Mouse (Mus musculus): ENCODE measurements around the gene Tmem86a. TPM values are rescaled to one million over a fixed set of nuclear protein-coding genes. Genes with fewer than 3 reads are reported as not detected.
A peak's percentile ranks its signal among the peaks of the same experiment; 100 is the strongest.
"Not testable (repeated sequence)": the region's sequence is repeated elsewhere in the genome, so short reads cannot be mapped to it uniquely, and the experiment has no call there.

Gene Tmem86a
- polyA plus RNA-seq, 1 experiment from 2014 or later: 11.3 TPM

DNA sequence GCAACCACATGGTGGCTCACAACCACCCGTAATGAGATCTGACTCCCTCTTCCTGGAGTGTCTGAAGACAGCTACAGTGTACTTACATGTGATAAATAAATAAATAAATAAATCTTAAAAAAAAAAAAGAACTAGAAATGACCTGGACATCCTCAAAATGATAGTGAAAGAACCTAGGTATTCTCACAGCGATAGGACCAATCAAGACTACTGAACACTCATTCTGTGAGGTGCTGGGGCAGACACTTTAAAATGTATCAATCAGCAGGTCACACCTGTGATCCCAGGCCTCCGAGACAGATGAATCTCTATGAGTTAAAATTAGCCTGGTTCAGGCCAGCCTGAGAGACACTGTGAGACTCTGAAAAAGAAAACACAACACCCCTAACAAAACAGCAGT, 33.8 kb upstream of the Tmem86a start:
- WGBS: 83% methylated on average over 3 of the region's 3 CpGs
- no peaks in the 10 kb centered on the region for H3K36me3 ChIP-seq (replicated peaks)
- H3K27ac ChIP-seq (replicated peaks): no peak overlapping the region
- no peak for DNase-seq (ENCODE audit: low spot score)
- 0 out of 2 replicates have a peak, but pooled peaks cover 7% of the 10 kb centered on the region for H3K27me3 ChIP-seq (replicated peaks; ENCODE audit: low read depth, poor library complexity, severe bottlenecking)
- H3K4me3 ChIP-seq: no peak overlapping the region
- H3K9me3 ChIP-seq: no peaks in the 10 kb centered on the region
- H3K4me1 ChIP-seq: peaks cover 13% of the 10 kb centered on the region; the same call in 1 of the 2 replicates

DNA sequence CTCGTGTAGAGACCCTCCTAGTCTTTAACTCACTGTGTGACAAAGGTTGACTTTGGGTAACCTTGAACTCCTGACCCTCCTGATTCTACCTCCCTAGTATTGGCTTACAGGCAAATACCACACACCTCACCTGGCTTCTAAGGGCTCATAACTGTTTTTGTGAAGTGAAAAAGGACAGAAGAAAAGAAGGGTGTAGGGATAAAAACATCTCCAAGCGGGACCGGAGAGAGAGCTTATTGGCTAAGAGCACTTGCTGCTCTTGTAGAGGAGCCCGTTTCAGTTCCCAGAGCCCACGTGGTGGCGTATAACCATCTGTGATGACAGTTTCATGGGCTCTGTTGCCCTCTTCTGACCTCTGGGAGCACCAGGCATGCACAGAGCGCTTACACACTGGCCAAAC, 33.3 kb upstream of the Tmem86a start:
- H3K4me1 ChIP-seq: peaks cover 13% of the 10 kb centered on the region; the same call in 1 of the 2 replicates
- H3K36me3 ChIP-seq (replicated peaks): no peaks in the 10 kb centered on the region
- no peak overlapping the region for H3K27ac ChIP-seq (replicated peaks)
- no peak overlapping the region for H3K4me3 ChIP-seq
- WGBS: 77% methylated on average over 7 of the region's 7 CpGs
- no peaks in the 10 kb centered on the region for H3K9me3 ChIP-seq
- no peak for DNase-seq (ENCODE audit: low spot score)
- H3K27me3 ChIP-seq (replicated peaks; ENCODE audit: low read depth, poor library complexity, severe bottlenecking): 0 out of 2 replicates have a peak, but pooled peaks cover 7% of the 10 kb centered on the region

DNA sequence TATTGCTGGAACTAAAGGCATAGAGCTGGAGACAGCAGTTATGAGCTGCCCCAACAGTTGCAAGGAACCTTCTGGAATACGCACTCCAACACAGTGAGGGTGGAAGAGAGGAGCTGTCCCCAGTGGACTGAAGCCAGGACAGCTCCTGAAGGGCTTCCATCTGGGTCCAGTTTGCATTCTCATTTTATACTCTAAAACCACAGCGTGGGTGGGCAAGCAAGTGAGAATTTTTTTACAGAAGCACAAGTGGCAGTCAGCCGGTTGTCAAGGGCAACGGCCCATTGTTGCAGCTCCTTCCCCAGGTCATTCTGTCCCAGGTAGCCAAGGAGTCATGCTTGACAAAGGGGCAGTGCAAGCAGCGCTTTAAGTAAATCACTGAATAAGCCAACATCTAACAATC, 30.8 kb upstream of the Tmem86a start:
- H3K9me3 ChIP-seq: no peaks in the 10 kb centered on the region
- no peak for DNase-seq (ENCODE audit: low spot score)
- H3K4me3 ChIP-seq: no peak overlapping the region
- H3K27me3 ChIP-seq (replicated peaks; ENCODE audit: low read depth, poor library complexity, severe bottlenecking): peaks cover 14% of the 10 kb centered on the region; the same call in 1 of the 2 replicates
- 68% methylated on average over 5 of the region's 5 CpGs for WGBS
- peaks cover 13% of the 10 kb centered on the region; the same call in 1 of the 2 replicates for H3K4me1 ChIP-seq
- H3K36me3 ChIP-seq (replicated peaks): no peaks in the 10 kb centered on the region
- H3K27ac ChIP-seq (replicated peaks): no peak overlapping the region

DNA sequence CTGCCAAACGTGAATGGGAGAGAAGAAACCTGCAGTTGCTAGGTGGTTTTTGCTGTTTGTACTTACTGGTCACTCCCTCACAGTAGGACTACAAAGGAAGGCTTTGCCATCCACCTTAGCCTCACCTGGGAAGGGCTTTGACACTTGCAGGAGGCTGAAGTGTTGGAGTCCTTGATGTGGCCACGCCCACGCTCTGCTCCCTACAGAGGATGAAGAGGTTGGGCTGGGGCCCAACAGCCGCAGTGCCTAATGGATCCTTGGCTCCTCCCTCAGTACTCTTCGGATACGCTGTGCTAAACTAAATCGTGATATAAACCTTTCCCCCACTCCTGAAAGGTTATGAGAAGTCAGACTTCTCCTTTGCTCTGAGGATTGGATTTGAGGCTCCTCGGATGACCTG, 29.4 kb upstream of the Tmem86a start:
- H3K27ac ChIP-seq (replicated peaks): no peak overlapping the region
- DNase-seq (ENCODE audit: low spot score): no peak
- H3K4me1 ChIP-seq: peaks cover 3% of the 10 kb centered on the region; the same call in 1 of the 2 replicates
- peaks cover 14% of the 10 kb centered on the region; the same call in 1 of the 2 replicates for H3K27me3 ChIP-seq (replicated peaks; ENCODE audit: low read depth, poor library complexity, severe bottlenecking)
- no peaks in the 10 kb centered on the region for H3K9me3 ChIP-seq
- 12% methylated on average over 8 of the region's 8 CpGs for WGBS
- no peaks in the 10 kb centered on the region for H3K36me3 ChIP-seq (replicated peaks)
- no peak overlapping the region for H3K4me3 ChIP-seq

DNA sequence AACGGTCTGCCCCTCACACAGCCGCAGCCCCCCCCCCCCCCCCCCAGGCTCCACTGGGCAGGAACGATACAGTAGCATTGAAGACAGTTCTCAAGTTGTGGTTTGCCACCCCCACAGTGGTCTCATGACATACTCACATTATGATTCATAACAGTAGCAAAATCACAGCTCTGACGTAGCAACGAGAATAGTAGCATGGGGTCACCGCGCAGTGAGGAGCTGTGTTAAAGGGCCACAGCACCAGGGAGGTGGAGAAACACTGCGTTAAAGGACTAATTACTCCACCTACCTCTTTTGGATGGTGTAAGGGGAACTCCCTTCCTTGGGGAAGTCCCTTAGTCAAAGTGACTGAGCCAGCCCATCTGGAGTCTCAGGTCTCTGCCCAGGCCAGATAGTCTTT, 27.9 kb upstream of the Tmem86a start:
- WGBS: 78% methylated on average over 8 of the region's 8 CpGs
- H3K9me3 ChIP-seq: no peaks in the 10 kb centered on the region
- H3K36me3 ChIP-seq (replicated peaks): no peaks in the 10 kb centered on the region
- H3K27ac ChIP-seq (replicated peaks): no peak overlapping the region
- peaks cover 3% of the 10 kb centered on the region; the same call in 1 of the 2 replicates for H3K4me1 ChIP-seq
- peaks cover 14% of the 10 kb centered on the region; the same call in 1 of the 2 replicates for H3K27me3 ChIP-seq (replicated peaks; ENCODE audit: low read depth, poor library complexity, severe bottlenecking)
- H3K4me3 ChIP-seq: no peak overlapping the region
- no peak for DNase-seq (ENCODE audit: low spot score)

DNA sequence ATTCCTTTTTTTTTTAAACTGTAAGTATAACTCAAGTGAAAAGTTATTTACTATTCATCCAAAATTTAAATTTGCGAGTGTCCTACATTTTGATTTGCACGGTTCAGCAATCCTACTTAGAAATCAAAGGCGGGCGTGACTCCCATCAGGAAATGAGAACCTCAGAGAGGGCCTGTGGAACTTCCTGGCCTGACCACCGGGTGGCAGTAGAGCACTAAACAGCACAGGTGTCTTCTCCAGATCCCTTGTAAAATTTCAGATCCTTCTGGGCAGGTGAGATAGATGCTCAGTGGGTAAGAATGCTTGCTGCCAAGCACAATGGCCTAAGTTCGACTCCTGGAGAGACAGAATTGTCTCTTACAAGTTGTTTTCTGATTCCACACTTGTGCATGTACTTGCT, 26.9 kb upstream of the Tmem86a start:
- peak; percentile 85 for DNase-seq (ENCODE audit: low spot score)
- H3K27me3 ChIP-seq (replicated peaks; ENCODE audit: low read depth, poor library complexity, severe bottlenecking): peaks cover 14% of the 10 kb centered on the region; the same call in 1 of the 2 replicates
- H3K9me3 ChIP-seq: no peaks in the 10 kb centered on the region
- peaks cover 3% of the 10 kb centered on the region; the same call in 1 of the 2 replicates for H3K4me1 ChIP-seq
- H3K4me3 ChIP-seq: no peak overlapping the region
- H3K27ac ChIP-seq (replicated peaks): no peak overlapping the region
- whole genome bisulfite sequencing: 16% methylated on average over 6 of the region's 6 CpGs
- no peaks in the 10 kb centered on the region for H3K36me3 ChIP-seq (replicated peaks)

DNA sequence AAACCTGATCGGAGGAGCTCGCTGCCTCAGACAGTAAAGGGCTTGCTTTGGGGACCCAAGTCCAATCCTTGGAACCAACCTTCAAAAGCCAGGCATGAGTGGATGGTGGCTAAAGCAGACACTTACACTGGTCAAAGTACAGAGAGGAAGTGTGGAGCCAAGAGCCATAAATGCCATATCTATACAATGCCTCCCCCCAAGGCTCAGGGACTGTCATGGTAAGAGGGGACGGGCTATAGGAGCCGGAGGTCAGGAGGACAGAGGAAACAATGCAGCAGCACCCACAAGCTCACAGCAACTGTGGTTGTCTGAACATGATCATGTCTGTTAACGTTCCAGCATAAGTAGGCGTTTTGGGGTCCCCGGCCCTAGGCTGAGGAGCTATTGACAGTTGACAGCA, 25.9 kb upstream of the Tmem86a start:
- H3K36me3 ChIP-seq (replicated peaks): no peaks in the 10 kb centered on the region
- DNase-seq (ENCODE audit: low spot score): no peak
- H3K27me3 ChIP-seq (replicated peaks; ENCODE audit: low read depth, poor library complexity, severe bottlenecking): peaks cover 14% of the 10 kb centered on the region; the same call in 1 of the 2 replicates
- H3K4me1 ChIP-seq: peaks cover 3% of the 10 kb centered on the region; the same call in 1 of the 2 replicates
- no peak overlapping the region for H3K4me3 ChIP-seq
- no peaks in the 10 kb centered on the region for H3K9me3 ChIP-seq
- WGBS: 88% methylated on average over 7 of the region's 7 CpGs
- no peak overlapping the region for H3K27ac ChIP-seq (replicated peaks)

DNA sequence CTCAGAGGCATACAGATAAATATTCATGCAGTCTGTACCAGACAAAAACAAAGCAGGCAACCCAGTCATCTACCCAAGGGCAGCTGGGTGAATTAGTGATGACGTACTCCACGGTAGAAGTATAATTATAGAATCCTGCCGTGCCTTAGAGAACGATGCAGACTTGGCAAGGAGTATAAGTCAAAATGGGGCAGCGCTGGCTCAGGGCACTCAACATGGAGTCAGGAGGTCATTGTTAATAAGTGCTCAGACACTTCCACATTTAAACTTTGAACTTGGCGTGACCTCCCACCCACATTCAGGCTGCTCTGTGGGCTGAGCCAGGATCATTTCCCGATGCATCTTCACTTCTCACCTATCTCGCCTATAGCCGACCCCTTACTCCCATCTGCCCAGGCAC, 25.0 kb upstream of the Tmem86a start:
- H3K4me3 ChIP-seq: no peak overlapping the region
- DNase-seq (ENCODE audit: low spot score): no peak
- H3K9me3 ChIP-seq: no peaks in the 10 kb centered on the region
- no peak overlapping the region for H3K27ac ChIP-seq (replicated peaks)
- peaks cover 14% of the 10 kb centered on the region; the same call in 1 of the 2 replicates for H3K27me3 ChIP-seq (replicated peaks; ENCODE audit: low read depth, poor library complexity, severe bottlenecking)
- 84% methylated on average over 9 of the region's 9 CpGs for WGBS
- H3K4me1 ChIP-seq: no peaks in the 10 kb centered on the region
- H3K36me3 ChIP-seq (replicated peaks): no peaks in the 10 kb centered on the region

DNA sequence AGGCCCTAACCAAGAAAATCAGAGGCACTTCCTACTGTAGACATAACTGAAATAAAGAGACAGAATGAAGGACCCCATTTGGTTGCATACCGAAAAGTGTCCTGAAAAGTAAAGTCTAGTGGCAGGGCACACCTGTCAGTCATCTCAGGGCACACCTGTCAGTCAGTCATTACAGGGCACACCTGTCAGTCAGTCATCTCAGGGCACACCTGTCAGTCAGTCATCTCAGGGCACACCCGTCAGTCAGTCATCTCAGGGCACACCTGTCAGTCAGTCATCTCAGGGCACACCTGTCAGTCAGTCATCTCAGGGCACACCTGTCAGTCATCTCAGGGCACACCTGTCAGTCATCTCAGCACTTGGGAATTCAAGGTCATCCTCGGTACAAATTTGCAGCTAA, 23.5 kb upstream of the Tmem86a start:
- H3K27ac ChIP-seq (replicated peaks); H3K27me3 ChIP-seq (replicated peaks; ENCODE audit: low read depth, poor library complexity, severe bottlenecking); H3K36me3 ChIP-seq (replicated peaks); H3K4me3 ChIP-seq; DNase-seq (ENCODE audit: low spot score); H3K9me3 ChIP-seq; H3K4me1 ChIP-seq: not testable (repeated sequence)
- WGBS: 85% methylated on average over 3 of the region's 3 CpGs

DNA sequence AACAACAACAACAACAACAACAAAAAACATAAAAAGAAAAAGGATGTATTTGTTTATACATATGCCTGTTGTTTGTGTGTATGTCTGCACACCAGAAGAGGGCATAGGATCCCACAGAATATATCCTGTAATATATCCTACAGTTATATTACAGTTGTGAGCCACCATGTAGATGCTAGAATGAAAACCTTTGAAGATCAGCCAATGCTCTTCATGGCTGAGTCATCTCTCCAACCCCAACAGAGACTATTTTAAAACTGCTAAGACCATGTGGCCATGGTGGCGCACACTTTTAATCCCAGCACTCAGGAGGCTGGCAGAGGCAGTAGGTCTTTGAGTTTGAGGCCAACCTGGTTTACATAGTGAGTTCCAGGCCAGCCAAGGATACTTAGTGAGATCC, 22.9 kb upstream of the Tmem86a start:
- peaks cover 5% of the 10 kb centered on the region; the same call in 1 of the 2 replicates for H3K27me3 ChIP-seq (replicated peaks; ENCODE audit: low read depth, poor library complexity, severe bottlenecking)
- H3K27ac ChIP-seq (replicated peaks): no peak overlapping the region
- no peaks in the 10 kb centered on the region for H3K9me3 ChIP-seq
- H3K4me3 ChIP-seq: no peak overlapping the region
- no peaks in the 10 kb centered on the region for H3K4me1 ChIP-seq
- no peaks in the 10 kb centered on the region for H3K36me3 ChIP-seq (replicated peaks)
- no peak for DNase-seq (ENCODE audit: low spot score)
- WGBS: 95% methylated on average over 1 of the region's 1 CpGs

DNA sequence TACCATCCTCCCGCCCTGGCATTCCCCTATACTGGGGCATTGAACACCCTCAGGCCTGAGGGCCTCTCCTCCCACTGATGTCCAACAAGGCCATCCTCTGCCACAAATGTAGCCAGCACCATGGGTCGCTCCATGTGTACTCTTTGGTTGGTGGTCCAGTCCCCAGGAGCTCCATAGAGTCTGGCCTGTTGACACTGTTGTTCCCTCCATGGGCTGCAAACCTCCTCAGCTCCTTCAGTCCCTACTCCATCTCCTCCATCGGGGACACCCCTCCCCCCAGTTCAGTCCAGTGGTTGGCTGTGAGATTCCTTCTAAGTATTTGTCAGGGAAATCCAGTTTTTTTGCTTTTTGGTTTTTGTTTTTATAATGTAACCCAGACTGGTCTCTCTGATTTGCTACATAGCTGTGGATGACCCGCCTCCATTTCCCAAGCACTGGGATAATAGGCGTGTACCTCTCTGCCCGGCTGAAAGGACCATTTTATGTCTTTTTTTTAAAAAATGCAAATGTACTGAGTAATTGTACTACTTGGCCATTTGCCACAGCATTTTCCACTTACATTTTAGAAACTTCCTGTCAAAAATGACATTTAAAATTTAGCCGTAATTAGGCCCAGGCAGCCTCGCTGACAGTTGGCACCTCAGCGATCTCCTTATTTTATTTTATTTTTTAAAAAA, 19.7 kb upstream of the Tmem86a start:
- no peak for DNase-seq (ENCODE audit: low spot score)
- H3K4me3 ChIP-seq: no peak overlapping the region
- 87% methylated on average over 9 of the region's 9 CpGs for whole genome bisulfite sequencing

DNA sequence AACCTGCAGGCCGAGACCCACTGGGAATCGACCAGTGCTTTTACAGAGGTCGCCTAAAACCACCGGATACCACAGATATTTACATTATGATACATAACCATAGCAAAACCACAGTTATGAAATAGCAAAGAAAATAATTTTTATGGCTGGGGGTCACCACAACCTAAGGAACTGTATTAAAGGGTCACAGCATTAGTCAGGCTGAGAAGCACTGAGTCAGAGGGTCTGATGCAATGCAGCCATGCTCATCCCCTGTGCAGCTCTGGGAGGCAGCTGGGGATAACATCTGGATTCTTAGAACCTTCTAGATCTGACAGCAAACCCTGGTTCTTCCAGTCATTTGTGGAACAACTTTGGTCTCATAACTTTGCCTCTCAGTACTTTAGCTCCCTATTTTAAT, 19.0 kb upstream of the Tmem86a start:
- Histone ChIP-seq H3K4me3 (no peak overlapping the region), H3K9me3 (no peaks in the 10 kb centered on the region), H3K27me3 (replicated peaks; ENCODE audit: low read depth, poor library complexity, severe bottlenecking) (no peaks in the 10 kb centered on the region), H3K36me3 (replicated peaks) (no peaks in the 10 kb centered on the region), H3K4me1 (no peaks in the 10 kb centered on the region), H3K27ac (replicated peaks) (no peak overlapping the region)
- WGBS: 79% methylated on average over 4 of the region's 4 CpGs
- DNase-seq (ENCODE audit: low spot score): no peak

More for the DNA sequence above, 19.7 kb upstream of the Tmem86a start:
- H3K9me3 ChIP-seq: no peaks in the 10 kb centered on the region
- H3K27me3 ChIP-seq (replicated peaks; ENCODE audit: low read depth, poor library complexity, severe bottlenecking): no peaks in the 10 kb centered on the region
- no peaks in the 10 kb centered on the region for H3K36me3 ChIP-seq (replicated peaks)
- no peak overlapping the region for H3K27ac ChIP-seq (replicated peaks)
- H3K4me1 ChIP-seq: no peaks in the 10 kb centered on the region

DNA sequence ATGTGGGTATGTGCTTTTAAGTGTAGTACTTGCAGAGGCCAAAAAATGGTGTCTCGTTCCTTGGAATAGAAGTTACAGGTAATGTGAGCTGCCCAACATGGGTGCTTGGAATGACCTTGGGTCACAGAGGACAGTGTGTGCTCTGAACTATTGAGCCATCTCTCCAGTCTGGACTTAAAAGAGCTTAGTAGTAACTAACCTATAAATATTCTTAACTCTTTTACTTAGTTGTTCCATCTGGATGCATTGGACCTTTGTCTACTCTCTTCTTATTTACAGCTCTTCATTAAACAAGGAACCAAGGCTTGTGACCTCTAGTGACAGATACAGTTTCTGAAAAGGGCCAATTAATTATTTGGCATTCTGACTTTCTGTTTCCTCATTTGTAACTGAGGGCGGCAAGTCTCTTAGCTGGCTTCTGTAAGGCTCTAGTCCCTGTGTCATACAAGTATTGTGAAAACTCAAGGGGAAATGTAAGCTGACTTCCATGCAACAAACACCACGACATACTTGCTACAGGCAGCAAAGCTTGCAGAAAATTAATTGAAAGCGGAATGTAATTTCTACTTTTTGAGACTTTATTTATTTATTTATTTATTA, 15.5 kb upstream of the Tmem86a start:
- no peak overlapping the region for H3K4me3 ChIP-seq
- no peaks in the 10 kb centered on the region for H3K27me3 ChIP-seq (replicated peaks; ENCODE audit: low read depth, poor library complexity, severe bottlenecking)
- 88% methylated on average over 4 of the region's 4 CpGs for WGBS
- DNase-seq (ENCODE audit: low spot score): no peak
- no peak overlapping the region for H3K27ac ChIP-seq (replicated peaks)
- no peaks in the 10 kb centered on the region for H3K9me3 ChIP-seq
- H3K36me3 ChIP-seq (replicated peaks): no peaks in the 10 kb centered on the region
- H3K4me1 ChIP-seq: no peaks in the 10 kb centered on the region
